Mouse (Mus musculus) heart, adult 2 months (tissue): ENCODE measurements around the gene Slc39a9. TPM values are rescaled to one million over a fixed set of nuclear protein-coding genes. Genes with fewer than 3 reads are reported as not detected.

Source experiments
- DNase-seq, 2 experiments: peaks; one replicate each; pipeline ENCODE4 v3.0.0; 2021
- H3K27ac ChIP-seq: fragments of 200-600 bp; 2 replicates; pipeline ENCODE4 v1.8.1; 2022
- H3K27me3 ChIP-seq: fragments of 200-500 bp; 2 replicates; pipeline ENCODE4 v1.6.1; 2012; ENCODE audit warnings: mild to moderate bottlenecking, low read length, inconsistent platforms, mixed read lengths; ENCODE audit not compliant: control insufficient read depth, insufficient read depth
- H3K36me3 ChIP-seq: fragments of 200-500 bp; 2 replicates; pipeline ENCODE4 v1.6.1; 2012; ENCODE audit warnings: low read length, inconsistent platforms; ENCODE audit not compliant: control insufficient read depth, insufficient read depth
- H3K4me1 ChIP-seq: fragments of 200-500 bp; 2 replicates; pipeline ENCODE4 v1.6.1; 2011; ENCODE audit warnings: low read length; ENCODE audit not compliant: control insufficient read depth, insufficient read depth
- H3K4me3 ChIP-seq: fragments of 200-600 bp; 2 replicates; pipeline ENCODE4 v1.8.1; 2022
- H3K79me2 ChIP-seq: fragments of 200-500 bp; replicated peaks from 2 replicates; pipeline ENCODE4 v1.6.1; 2012; ENCODE audit warnings: mild to moderate bottlenecking, inconsistent platforms, low read length, moderate library complexity, mixed read lengths; ENCODE audit not compliant: control insufficient read depth, insufficient read depth
- H3K9ac ChIP-seq: fragments of 200-500 bp; 2 replicates; pipeline ENCODE4 v1.6.1; 2012; ENCODE audit warnings: low read depth, mild to moderate bottlenecking, control low read depth, inconsistent platforms, low read length, mixed read lengths
- CTCF ChIP-seq: fragments of 200-600 bp; IDR thresholded peaks from 2 replicates; pipeline ENCODE4 v1.8.1; 2022; ENCODE audit warnings: antibody characterized with exemption, mild to moderate bottlenecking, moderate library complexity
- EP300 ChIP-seq: fragments of 200-500 bp; IDR thresholded peaks from 2 replicates; pipeline ENCODE4 v1.6.1; 2011; ENCODE audit warnings: low read depth, low read length, control low read depth; ENCODE audit not compliant: insufficient read depth
- POLR2A ChIP-seq: fragments of 200-500 bp; IDR thresholded peaks from 2 replicates; pipeline ENCODE4 v1.6.1; 2011; ENCODE audit warnings: mild to moderate bottlenecking, low read depth, low read length, control low read depth; ENCODE audit not compliant: insufficient read depth
- WGBS: fragments of 180-500 bp; shearing (Covaris S2); methylation state at CpG from one replicate; pipeline ENCODE4 v1.1.7; 2018; 5-methylcytosine and 5-hydroxymethylcytosine counted together
- intact Hi-C: fragments of 180-260 bp; cut with DNase I; formaldehyde crosslinking; loops from one replicate; pipeline ENCODE4 v1.15.1; 2025
- polyA plus RNA-seq: library from polyadenylated mRNA; depleted of rRNA; stranded (reverse); fragments of >200 nt; gene quantifications from 2 replicates; pipeline ENCODE4 v1.2.3, GENCODE M21; 2012
- total RNA-seq, 2 experiments: library from RNA; stranded (reverse); gene quantifications; 2 replicates each; pipeline ENCODE4 v1.2.3; 2021

Gene Slc39a9
- total and polyA plus RNA-seq, 3 experiments: 15.6 to 18.1 (median 17.4) TPM

DNA sequence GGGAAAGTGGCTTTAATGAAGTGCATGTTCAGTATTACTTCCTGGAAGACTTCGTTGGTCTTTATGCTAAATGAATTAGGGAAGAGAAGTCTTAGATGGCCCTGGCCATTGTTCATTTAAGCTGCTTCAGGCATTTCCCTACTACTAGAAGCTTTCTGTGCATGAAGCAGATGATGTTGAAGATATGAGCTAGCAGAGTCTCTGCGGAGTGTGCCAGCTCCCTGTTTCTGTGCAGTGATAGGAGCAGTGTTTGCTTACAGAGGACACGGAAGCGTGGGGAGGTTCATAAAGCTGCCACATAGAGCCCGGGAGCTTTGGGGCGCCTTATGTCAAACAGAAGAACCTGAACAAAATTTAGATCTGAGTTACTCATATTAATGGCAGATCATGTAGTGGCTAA is 15.0 kb downstream of the Slc39a9 start:
- intact Hi-C loops: no loop called here
- Histone ChIP-seq H3K9ac (no peak overlapping the region), H3K27me3 (no peaks in the 10 kb centered on the region), H3K36me3 (no peaks in the 10 kb centered on the region), H3K4me1 (no peaks in the 10 kb centered on the region; the same call in none of the 2 replicates), H3K27ac (no peak overlapping the region), H3K4me3 (no peak overlapping the region), H3K79me2 (peaks cover 9% of the 10 kb centered on the region)
- no peak for DNase-seq
- TF ChIP-seq CTCF (no peak), EP300 (no peak), POLR2A (no peak)
- 78% methylated on average over 6 of the region's 6 CpGs for WGBS

DNA sequence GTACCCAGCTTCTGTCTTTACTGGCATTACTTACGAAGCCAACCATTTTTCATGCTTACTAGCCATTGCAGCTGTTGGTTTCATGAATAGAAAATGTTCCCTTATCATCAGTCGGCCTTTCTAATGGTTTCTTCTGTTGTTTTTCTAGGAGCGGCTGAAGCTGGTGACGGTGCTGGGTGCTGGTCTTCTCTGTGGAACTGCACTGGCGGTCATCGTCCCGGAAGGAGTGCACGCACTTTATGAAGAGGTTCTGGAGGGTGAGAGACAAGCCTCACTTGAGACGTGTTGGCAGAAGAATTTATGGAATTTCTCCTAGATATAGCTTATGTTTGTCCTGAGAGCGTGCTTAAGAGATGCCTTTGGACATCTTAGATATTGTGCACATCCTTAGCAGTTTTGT is 18.6 kb downstream of the Slc39a9 start:
- Histone ChIP-seq H3K79me2 (peaks cover 2% of the 10 kb centered on the region), H3K4me1 (no peaks in the 10 kb centered on the region), H3K27ac (no peak overlapping the region), H3K9ac (no peak overlapping the region), H3K4me3 (no peak overlapping the region), H3K27me3 (no peaks in the 10 kb centered on the region), H3K36me3 (no peaks in the 10 kb centered on the region)
- TF ChIP-seq POLR2A (no peak), EP300 (no peak), CTCF (no peak)
- DNase-seq: no peak
- WGBS: 79% methylated on average over 10 of the region's 10 CpGs
- intact Hi-C loops: no loop called here

DNA sequence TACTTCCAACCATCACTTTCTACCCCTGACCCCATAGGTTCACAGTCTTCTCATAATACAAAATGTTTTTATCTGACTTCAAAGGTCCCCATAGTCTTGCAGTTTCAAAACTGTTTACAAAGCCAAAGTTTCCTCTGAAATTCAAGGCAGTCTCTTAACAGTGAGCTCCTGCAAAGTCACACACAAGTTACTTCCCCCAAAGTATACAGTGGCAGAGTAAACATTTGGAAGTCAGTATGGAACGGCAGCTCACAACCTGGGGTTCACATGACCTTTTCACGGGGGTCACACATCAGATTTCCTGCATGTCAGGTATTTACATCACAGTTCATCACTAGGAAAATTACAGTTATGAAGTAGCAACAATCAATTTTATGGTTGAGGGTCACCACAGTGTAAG is 20.3 kb downstream of the Slc39a9 start:
- TF ChIP-seq POLR2A: no peak
- TF ChIP-seq CTCF: no peak
- no peak for TF ChIP-seq EP300

DNA sequence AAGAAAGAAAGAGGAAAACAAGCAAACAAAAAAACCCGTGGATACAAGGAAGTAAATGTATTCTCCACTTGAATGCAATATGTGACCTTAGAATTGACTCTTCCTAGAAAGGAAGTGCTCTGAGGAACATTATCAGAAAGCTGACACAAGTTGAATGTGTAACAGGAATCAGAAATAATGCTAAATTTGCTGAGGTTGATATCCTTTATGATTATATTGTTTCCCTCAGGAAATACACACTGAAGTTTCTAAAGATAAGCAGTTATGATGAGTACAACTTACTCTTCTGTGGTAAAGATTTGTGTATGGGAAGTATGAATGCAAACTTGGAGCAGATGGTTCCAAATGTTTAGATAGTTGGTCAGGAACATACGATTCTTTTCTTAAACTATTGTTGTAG is 24.7 kb downstream of the Slc39a9 start:
- H3K27me3 ChIP-seq: no peaks in the 10 kb centered on the region
- H3K79me2 ChIP-seq: no peaks in the 10 kb centered on the region
- no peak overlapping the region for H3K27ac ChIP-seq
- no peaks in the 10 kb centered on the region for H3K36me3 ChIP-seq
- WGBS: 40% methylated on average over 2 of the region's 2 CpGs
- H3K4me3 ChIP-seq: no peak overlapping the region
- no peak overlapping the region for H3K9ac ChIP-seq
- TF ChIP-seq CTCF: no peak
- TF ChIP-seq POLR2A: no peak
- no peak for TF ChIP-seq EP300
- intact Hi-C loops: no loop called here
- no peak for DNase-seq
- no peaks in the 10 kb centered on the region; the same call in 1 of the 2 replicates for H3K4me1 ChIP-seq

More for the DNA sequence above, 20.3 kb downstream of the Slc39a9 start:
- Histone ChIP-seq H3K79me2 (no peaks in the 10 kb centered on the region; the same call in 1 of the 2 replicates), H3K27ac (no peak overlapping the region), H3K9ac (no peak overlapping the region), H3K4me3 (no peak overlapping the region), H3K27me3 (no peaks in the 10 kb centered on the region), H3K36me3 (no peaks in the 10 kb centered on the region), H3K4me1 (no peaks in the 10 kb centered on the region; the same call in 1 of the 2 replicates)
- intact Hi-C loops: no loop called here
- DNase-seq: no peak
- 82% methylated on average over 2 of the region's 2 CpGs for WGBS

DNA sequence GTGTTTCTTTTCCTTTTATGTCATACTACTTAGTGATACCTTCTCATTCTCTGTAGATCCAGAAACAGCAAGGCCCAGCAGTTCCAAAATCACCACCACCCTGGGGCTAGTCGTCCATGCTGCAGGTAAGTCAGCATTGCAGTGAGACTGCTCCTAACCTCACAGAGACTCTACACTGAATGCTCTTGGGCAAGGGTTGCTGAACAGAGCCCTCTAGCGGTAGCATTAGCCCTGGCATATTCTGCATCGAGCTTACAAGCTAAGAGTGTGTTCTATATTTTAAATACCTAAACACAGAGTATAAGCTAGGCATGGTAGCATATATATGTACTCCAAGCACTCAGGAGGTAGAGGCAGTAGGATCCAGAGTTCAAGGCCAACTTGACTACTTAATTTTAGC is 29.5 kb downstream of the Slc39a9 start:
- TF ChIP-seq CTCF (peak; percentile 92), EP300 (no peak)
- no peaks in the 10 kb centered on the region for H3K4me1 ChIP-seq
- intact Hi-C loops: loop anchor here (5.0 kb wide), 2 partner anchors 176 to 516 kb away; no protein-coding TSS in a partner anchor
- H3K9ac ChIP-seq: no peak overlapping the region
- H3K27ac ChIP-seq: no peak overlapping the region
- no peaks in the 10 kb centered on the region for H3K27me3 ChIP-seq
- WGBS: 12% methylated on average over 3 of the region's 3 CpGs
- H3K36me3 ChIP-seq: no peaks in the 10 kb centered on the region
- peak; percentile 19 to 38 for DNase-seq
- H3K79me2 ChIP-seq: no peaks in the 10 kb centered on the region
- H3K4me3 ChIP-seq: no peak overlapping the region

DNA sequence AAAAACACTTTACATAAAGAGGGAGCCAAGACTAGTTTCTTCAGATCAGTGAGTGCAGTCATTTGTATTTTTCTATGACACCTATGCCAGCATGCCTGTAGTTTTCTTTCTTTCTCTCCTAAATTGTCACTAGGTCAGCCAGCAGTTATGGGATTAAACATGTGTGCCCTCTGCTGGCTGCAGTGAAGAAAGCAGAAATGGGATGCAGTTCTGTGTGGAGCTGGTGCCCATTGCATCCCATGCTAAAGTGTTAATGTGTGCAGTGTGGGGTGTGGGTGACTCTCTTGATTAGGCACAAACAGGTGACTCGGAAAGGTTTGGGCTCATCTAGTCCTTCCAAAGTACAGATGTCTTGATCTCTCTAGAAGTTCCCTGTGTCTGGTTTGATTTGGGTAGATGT is 37.7 kb downstream of the Slc39a9 start:
- TF ChIP-seq EP300: 0 out of 2 replicates have a peak, but pooled peaks have one; percentile 30
- peak; percentile 76 for TF ChIP-seq CTCF
- TF ChIP-seq POLR2A: no peak
- no peaks in the 10 kb centered on the region for H3K4me1 ChIP-seq
- H3K9ac ChIP-seq: no peak overlapping the region
- no peak overlapping the region for H3K27ac ChIP-seq
- intact Hi-C loops: loop anchor here (2.0 kb wide), 1 partner anchor 43 kb away; no protein-coding TSS in a partner anchor
- H3K79me2 ChIP-seq: no peaks in the 10 kb centered on the region
- WGBS: 69% methylated on average over 1 of the region's 1 CpGs
- peak in 1 of 2 experiments; percentile 27 for DNase-seq
- no peak overlapping the region for H3K4me3 ChIP-seq
- no peaks in the 10 kb centered on the region for H3K27me3 ChIP-seq
- no peaks in the 10 kb centered on the region for H3K36me3 ChIP-seq
